Mouse (Mus musculus): ENCODE measurements around the gene Stx18.

DNA sequence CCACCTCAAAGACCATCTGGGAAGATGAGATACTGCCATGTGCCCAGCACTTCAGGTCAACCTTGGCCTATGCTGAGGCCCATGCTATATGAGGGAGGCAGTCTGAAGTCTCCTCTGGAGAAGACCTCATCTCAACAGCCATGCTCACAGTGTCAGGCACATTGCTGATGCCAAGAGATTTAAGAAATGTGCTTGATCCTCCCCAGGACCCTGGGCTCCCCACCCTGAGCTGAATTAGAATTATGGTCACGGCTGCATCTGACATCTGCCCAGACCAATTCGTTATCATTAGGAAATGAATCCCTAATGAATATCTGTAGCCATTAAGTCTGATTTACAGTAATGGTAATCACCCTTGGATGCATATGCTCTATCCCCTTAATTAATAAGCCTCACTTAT is 39.7 kb upstream of the Stx18 start:
- TF ChIP-seq CTCF (IDR thresholded peaks at IDR 0.05; ENCODE audit: low read depth) (no peak), EP300 (optimal IDR thresholded peaks at IDR 0.05) (no peak)
